Mouse (Mus musculus): Measurements from ENCODE around the gene Zfyve9. TPM values are rescaled to one million over a fixed set of nuclear protein-coding genes. Genes with fewer than 3 reads are reported as not detected.

The Zfyve9 gene
- polyA plus RNA-seq, 1 experiment from 2014 or later = 4.7 TPM

DNA sequence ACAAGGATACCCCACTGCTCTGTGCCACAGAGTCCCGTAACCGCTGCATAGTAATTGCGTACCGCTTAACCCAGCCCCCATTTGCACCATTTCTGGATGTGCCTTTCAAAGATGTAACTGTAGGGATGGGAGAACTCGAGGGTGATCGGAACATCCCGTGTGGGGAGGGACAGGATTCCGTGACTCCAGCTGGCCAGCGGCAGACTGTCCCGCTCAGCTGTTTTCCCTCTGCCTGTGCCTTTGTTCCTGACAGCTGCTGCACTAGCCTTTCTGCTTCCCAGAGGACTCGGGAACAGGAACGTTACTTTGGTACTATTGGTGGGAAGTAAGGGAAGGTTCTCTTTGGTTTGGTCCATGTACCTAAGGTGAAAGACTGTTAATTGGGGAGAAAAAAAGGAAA is 146.9 kb downstream of the Zfyve9 start:
- Histone ChIP-seq H3K9me3 (ENCODE audit: control insufficient read depth, low read length) (no peaks in the 10 kb centered on the region), H3K27me3 (ENCODE audit: control insufficient read depth, insufficient read depth, low read length) (no peaks in the 10 kb centered on the region), H3K27ac (replicated peaks; ENCODE audit: low read depth, low read length) (no peak overlapping the region), H3K4me3 (ENCODE audit: low read depth, low read length) (no peak overlapping the region), H3K4me1 (ENCODE audit: control insufficient read depth, insufficient read depth, low read length) (no peaks in the 10 kb centered on the region), H3K9ac (ENCODE audit: low read length) (no peak overlapping the region), H3K36me3 (ENCODE audit: control insufficient read depth, insufficient read depth, low read length) (peaks cover 24% of the 10 kb centered on the region; the same call in 1 of the 2 replicates), H3K4me2 (ENCODE audit: low read depth, severe bottlenecking) (no peak overlapping the region)
- WGBS = 93% methylated on average over 12 of the region's 12 CpGs
- DNase-seq (ENCODE audit: low spot score) = no peak
- ATAC-seq (ENCODE audit: insufficient number of reproducible peaks, low FRiP score, low TSS enrichment, low read depth) = no peak

DNA sequence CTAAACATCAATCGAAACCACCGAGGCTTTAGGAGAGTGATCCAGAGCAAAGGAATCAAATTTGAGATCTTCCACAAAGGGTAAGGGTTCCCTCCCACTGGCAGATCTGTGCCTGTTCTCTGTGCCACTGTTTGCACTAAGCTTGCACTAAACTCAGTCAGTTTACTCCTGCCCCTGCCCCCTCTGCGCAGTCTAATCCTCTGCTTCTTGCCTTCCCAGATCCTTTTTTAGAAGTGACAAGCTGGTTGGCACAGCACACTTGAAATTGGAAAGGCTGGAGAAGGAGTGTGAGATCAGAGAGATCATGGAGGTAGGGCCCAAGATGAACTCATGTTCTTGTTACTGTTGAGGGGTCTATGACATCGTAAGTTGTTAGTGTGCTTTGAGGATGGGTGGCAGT is 149.0 kb downstream of the Zfyve9 start:
- Histone ChIP-seq H3K36me3 (ENCODE audit: control insufficient read depth, insufficient read depth, low read length) (peaks cover 32% of the 10 kb centered on the region), H3K4me2 (ENCODE audit: low read depth, severe bottlenecking) (no peak overlapping the region), H3K4me1 (ENCODE audit: control insufficient read depth, insufficient read depth, low read length) (no peaks in the 10 kb centered on the region), H3K4me3 (ENCODE audit: low read depth, low read length) (no peak overlapping the region), H3K9me3 (ENCODE audit: control insufficient read depth, low read length) (no peaks in the 10 kb centered on the region), H3K9ac (ENCODE audit: low read length) (no peak overlapping the region), H3K27me3 (ENCODE audit: control insufficient read depth, insufficient read depth, low read length) (no peaks in the 10 kb centered on the region), H3K27ac (replicated peaks; ENCODE audit: low read depth, low read length) (no peak overlapping the region)
- 95% methylated on average over 4 of the region's 4 CpGs for WGBS
- ATAC-seq (ENCODE audit: insufficient number of reproducible peaks, low FRiP score, low TSS enrichment, low read depth) (no peak), DNase-seq (ENCODE audit: low spot score) (no peak)

DNA sequence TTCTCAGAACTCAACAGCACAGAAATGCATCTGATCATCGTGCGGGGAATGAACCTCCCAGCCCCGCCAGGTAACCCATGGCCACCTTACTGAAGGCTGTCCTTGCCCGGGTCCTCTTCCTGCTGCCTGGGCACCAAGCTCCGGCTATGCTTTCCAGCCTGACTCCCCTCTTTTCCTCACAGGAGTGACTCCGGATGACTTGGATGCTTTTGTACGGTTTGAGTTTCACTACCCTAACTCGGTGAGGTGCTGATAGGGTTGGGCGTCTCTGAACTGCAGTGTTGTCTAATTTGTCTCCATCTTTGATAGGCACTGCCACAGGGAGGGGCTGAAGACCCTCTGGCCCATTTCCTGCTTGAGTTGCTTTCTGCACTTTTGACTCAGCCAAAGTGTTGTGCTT is 150.5 kb downstream of the Zfyve9 start:
- 94% methylated on average over 9 of the region's 9 CpGs for WGBS
- no peak overlapping the region for H3K27ac ChIP-seq (replicated peaks; ENCODE audit: low read depth, low read length)
- no peaks in the 10 kb centered on the region for H3K9me3 ChIP-seq (ENCODE audit: control insufficient read depth, low read length)
- no peaks in the 10 kb centered on the region for H3K27me3 ChIP-seq (ENCODE audit: control insufficient read depth, insufficient read depth, low read length)
- H3K4me2 ChIP-seq (ENCODE audit: low read depth, severe bottlenecking) = no peak overlapping the region
- no peak overlapping the region for H3K9ac ChIP-seq (ENCODE audit: low read length)
- H3K36me3 ChIP-seq (ENCODE audit: control insufficient read depth, insufficient read depth, low read length) = peaks cover 38% of the 10 kb centered on the region
- no peak overlapping the region for H3K4me3 ChIP-seq (ENCODE audit: low read depth, low read length)
- no peak for ATAC-seq (ENCODE audit: insufficient number of reproducible peaks, low FRiP score, low TSS enrichment, low read depth)
- no peak for DNase-seq (ENCODE audit: low spot score)
- H3K4me1 ChIP-seq (ENCODE audit: control insufficient read depth, insufficient read depth, low read length) = no peaks in the 10 kb centered on the region

DNA sequence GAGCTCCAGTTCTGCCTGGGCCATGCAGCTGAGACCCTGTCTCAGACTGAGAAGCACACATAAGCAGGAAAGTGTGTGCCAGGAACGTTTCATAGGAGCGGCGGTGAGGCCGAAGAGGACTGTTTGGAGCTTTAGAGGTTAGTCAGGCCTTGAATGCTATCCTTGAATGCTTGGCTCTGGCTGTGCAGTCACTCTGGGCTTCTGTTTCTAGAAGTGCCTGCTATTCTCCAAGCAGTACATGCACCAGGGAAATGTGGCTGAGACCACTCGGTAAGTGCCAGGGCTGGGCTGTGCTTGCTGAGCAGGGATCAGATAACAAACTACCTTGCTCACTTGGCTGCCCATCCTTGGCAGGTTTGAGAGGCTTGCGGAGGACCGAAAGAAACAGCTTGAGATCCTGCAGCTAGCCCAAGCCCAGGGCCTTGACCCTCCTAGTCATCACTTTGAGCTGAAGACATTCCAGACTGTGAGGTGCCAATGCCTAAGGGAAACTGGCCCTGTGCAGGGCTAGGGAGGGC is 151.2 kb downstream of the Zfyve9 start:
- no peak overlapping the region for H3K27ac ChIP-seq (replicated peaks; ENCODE audit: low read depth, low read length)
- no peaks in the 10 kb centered on the region for H3K4me1 ChIP-seq (ENCODE audit: control insufficient read depth, insufficient read depth, low read length)
- peaks cover 36% of the 10 kb centered on the region for H3K36me3 ChIP-seq (ENCODE audit: control insufficient read depth, insufficient read depth, low read length)
- 90% methylated on average over 7 of the region's 7 CpGs for WGBS
- ATAC-seq (ENCODE audit: insufficient number of reproducible peaks, low FRiP score, low TSS enrichment, low read depth) (no peak), DNase-seq (ENCODE audit: low spot score) (no peak)
- H3K4me3 ChIP-seq (ENCODE audit: low read depth, low read length) = no peak overlapping the region
- no peaks in the 10 kb centered on the region for H3K27me3 ChIP-seq (ENCODE audit: control insufficient read depth, insufficient read depth, low read length)
- H3K9me3 ChIP-seq (ENCODE audit: control insufficient read depth, low read length) = no peaks in the 10 kb centered on the region
- no peak overlapping the region for H3K9ac ChIP-seq (ENCODE audit: low read length)
- H3K4me2 ChIP-seq (ENCODE audit: low read depth, severe bottlenecking) = no peak overlapping the region

DNA sequence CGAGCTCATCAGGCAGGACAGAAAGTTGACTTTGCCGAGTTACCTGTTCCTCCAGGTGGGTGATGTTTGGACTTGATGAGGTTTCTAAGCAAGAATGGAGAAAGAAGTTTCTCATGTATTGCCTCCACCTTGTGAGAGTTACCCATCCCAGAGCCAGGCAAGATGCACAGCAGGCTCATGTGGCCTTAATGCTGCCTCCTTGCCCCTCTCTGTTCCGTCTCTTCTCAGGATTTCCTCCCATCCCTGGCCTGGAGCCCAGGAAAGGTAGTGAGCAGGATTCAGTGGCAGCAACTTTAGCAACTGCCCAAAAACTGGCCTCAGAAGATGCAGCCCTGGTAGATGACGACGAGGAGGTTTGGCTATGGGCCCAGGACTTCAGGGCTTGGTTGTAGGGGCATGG is 153.5 kb downstream of the Zfyve9 start:
- Histone ChIP-seq H3K27me3 (ENCODE audit: control insufficient read depth, insufficient read depth, low read length) (no peaks in the 10 kb centered on the region), H3K27ac (replicated peaks; ENCODE audit: low read depth, low read length) (no peak overlapping the region), H3K36me3 (ENCODE audit: control insufficient read depth, insufficient read depth, low read length) (peaks cover 36% of the 10 kb centered on the region), H3K4me3 (ENCODE audit: low read depth, low read length) (no peak overlapping the region), H3K4me2 (ENCODE audit: low read depth, severe bottlenecking) (no peak overlapping the region), H3K9me3 (ENCODE audit: control insufficient read depth, low read length) (no peaks in the 10 kb centered on the region), H3K4me1 (ENCODE audit: control insufficient read depth, insufficient read depth, low read length) (no peaks in the 10 kb centered on the region), H3K9ac (ENCODE audit: low read length) (no peak overlapping the region)
- ATAC-seq (ENCODE audit: insufficient number of reproducible peaks, low FRiP score, low TSS enrichment, low read depth) (no peak), DNase-seq (ENCODE audit: low spot score) (no peak)
- 89% methylated on average over 5 of the region's 5 CpGs for WGBS

DNA sequence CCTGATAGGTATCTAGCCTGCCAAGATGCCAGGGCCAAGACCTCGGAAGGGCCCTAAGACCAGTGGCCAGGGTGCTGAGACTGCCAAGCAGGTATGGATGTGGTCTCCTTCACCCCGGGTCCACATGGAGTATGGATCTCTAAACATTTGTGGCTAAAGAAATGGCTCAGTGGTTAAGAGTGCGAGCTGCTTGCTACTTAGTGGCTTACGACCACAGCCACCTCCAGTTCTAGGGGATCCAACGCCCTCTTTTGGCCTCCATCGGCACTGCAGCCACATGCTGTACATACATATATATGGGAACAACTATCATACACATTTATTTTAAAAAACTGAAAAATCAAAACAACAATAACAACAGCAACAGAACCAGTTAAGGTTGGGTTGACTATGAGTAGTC is 159.1 kb downstream of the Zfyve9 start:
- Histone ChIP-seq H3K4me3 (ENCODE audit: low read depth, low read length) (no peak overlapping the region), H3K4me1 (ENCODE audit: control insufficient read depth, insufficient read depth, low read length) (peaks cover 14% of the 10 kb centered on the region; the same call in 1 of the 2 replicates), H3K36me3 (ENCODE audit: control insufficient read depth, insufficient read depth, low read length) (peaks cover 8% of the 10 kb centered on the region), H3K4me2 (ENCODE audit: low read depth, severe bottlenecking) (no peak overlapping the region), H3K27me3 (ENCODE audit: control insufficient read depth, insufficient read depth, low read length) (no peaks in the 10 kb centered on the region), H3K27ac (replicated peaks; ENCODE audit: low read depth, low read length) (no peak overlapping the region), H3K9me3 (ENCODE audit: control insufficient read depth, low read length) (no peaks in the 10 kb centered on the region), H3K9ac (ENCODE audit: low read length) (no peak overlapping the region)
- 94% methylated on average over 6 of the region's 6 CpGs for WGBS
- DNase-seq (ENCODE audit: low spot score) = no peak
- no peak for ATAC-seq (ENCODE audit: insufficient number of reproducible peaks, low FRiP score, low TSS enrichment, low read depth)

DNA sequence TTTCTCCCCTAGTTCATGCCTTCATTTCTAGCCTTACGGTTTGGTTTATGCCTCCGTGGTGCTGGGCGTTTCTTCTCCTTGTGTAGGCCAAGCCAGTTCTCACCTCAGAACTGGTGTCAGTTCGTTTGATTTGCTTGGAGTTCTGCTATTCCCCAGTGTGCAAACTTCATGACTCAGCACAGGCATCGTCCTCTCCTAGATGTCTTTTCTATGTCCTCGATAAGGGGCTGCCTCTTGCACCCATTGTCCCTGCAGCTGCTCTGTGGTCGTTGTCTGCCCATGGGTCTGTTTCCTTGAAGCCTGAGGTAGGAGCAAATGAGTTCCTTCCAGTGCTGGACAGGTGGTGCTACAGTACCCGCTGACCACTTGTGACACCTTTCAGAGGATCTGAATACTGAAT is 160.1 kb downstream of the Zfyve9 start:
- ATAC-seq (ENCODE audit: insufficient number of reproducible peaks, low FRiP score, low TSS enrichment, low read depth) (no peak), DNase-seq (ENCODE audit: low spot score) (peak; percentile 35)
- Histone ChIP-seq H3K4me2 (ENCODE audit: low read depth, severe bottlenecking) (peak overlapping the region; percentile 87), H3K4me3 (ENCODE audit: low read depth, low read length) (peak overlapping the region; percentile 79), H3K36me3 (ENCODE audit: control insufficient read depth, insufficient read depth, low read length) (peaks cover 7% of the 10 kb centered on the region; the same call in 1 of the 2 replicates), H3K9ac (ENCODE audit: low read length) (peak overlapping the region; percentile 93), H3K4me1 (ENCODE audit: control insufficient read depth, insufficient read depth, low read length) (peaks cover 14% of the 10 kb centered on the region; the same call in 1 of the 2 replicates), H3K9me3 (ENCODE audit: control insufficient read depth, low read length) (no peaks in the 10 kb centered on the region), H3K27me3 (ENCODE audit: control insufficient read depth, insufficient read depth, low read length) (no peaks in the 10 kb centered on the region), H3K27ac (replicated peaks; ENCODE audit: low read depth, low read length) (peak overlapping the region; percentile 81)
- WGBS = 22% methylated on average over 8 of the region's 8 CpGs

DNA sequence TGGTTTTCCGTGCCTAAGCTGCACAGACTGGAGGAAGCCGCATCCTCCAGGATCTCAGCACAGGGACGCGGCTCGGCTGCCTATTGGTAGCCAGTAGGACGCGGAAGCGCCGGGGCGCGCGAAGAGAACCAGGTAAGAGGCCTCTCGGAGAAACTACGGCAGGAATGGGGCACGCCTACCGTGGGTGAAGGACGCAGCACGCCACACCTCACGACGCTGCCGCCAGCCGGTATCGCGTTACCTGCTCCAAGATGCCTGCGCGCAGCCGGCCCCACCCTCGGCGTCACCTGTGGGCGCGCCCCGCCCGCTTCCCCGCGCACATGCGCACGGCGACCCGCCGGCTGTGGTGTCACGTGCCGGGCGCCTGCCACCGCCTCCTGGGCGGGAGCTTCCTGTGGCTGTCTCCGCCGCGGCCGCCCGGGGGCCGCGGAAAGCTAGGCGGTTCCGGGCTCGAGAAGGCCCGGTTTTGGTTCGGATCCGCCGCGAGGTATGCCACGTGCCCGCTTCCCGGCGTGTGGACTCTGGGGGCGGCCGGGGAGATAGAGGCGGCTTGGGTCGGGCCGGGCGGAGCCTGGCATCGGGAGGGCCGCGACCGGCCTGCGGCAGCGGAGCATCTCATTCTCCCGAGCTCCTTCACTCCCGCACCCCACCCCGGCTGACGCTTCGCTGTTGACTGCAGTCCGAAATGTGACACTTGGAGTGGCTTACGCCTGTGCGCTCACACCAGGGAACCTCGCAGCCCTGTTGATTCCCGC is 160.8 kb downstream of the Zfyve9 start, which contains the start of gene Cc2d1b:
Gene Cc2d1b (plus strand): TSS at position 354 of the 755 bp plus-strand sequence.
- peak; percentile 94 for DNase-seq (ENCODE audit: low spot score)
- ATAC-seq (ENCODE audit: insufficient number of reproducible peaks, low FRiP score, low TSS enrichment, low read depth) = peak; percentile 90
- H3K36me3 ChIP-seq (ENCODE audit: control insufficient read depth, insufficient read depth, low read length) = peaks cover 2% of the 10 kb centered on the region; the same call in 1 of the 2 replicates
- peak within 1 kb of the TSS; percentile 79 for H3K4me3 ChIP-seq (ENCODE audit: low read depth, low read length)
- peak within 1 kb of the TSS; percentile 87 for H3K4me2 ChIP-seq (ENCODE audit: low read depth, severe bottlenecking)
- H3K4me1 ChIP-seq (ENCODE audit: control insufficient read depth, insufficient read depth, low read length) = peaks cover 14% of the 10 kb centered on the region; the same call in 1 of the 2 replicates
- no peaks in the 10 kb centered on the region for H3K27me3 ChIP-seq (ENCODE audit: control insufficient read depth, insufficient read depth, low read length)
- H3K9ac ChIP-seq (ENCODE audit: low read length) = peak within 1 kb of the TSS; percentile 93
- H3K9me3 ChIP-seq (ENCODE audit: control insufficient read depth, low read length) = no peaks in the 10 kb centered on the region
- WGBS = under 1% methylated on average over 71 of the region's 86 CpGs
- H3K27ac ChIP-seq (replicated peaks; ENCODE audit: low read depth, low read length) = peak within 1 kb of the TSS; percentile 84
